Mouse (Mus musculus) liver, embryonic 12.5 days (tissue): ENCODE results near the gene Bpnt1. TPM values are rescaled to one million over a fixed set of nuclear protein-coding genes. Genes with fewer than 3 reads are reported as not detected.

Source experiments
- ATAC-seq: fragments of 200-750 bp; cut with Nextera tagmentation; 2 replicates; pipeline ENCODE4 v1.8.0; 2017; ENCODE audit warnings: moderate number of reproducible peaks, mild to moderate bottlenecking, moderate library complexity
- H3K27ac ChIP-seq: fragments of 300-500 bp; sonication (generic); 2 replicates; pipeline ENCODE4 v1.5.1; 2016; ENCODE audit warnings: mild to moderate bottlenecking
- H3K27me3 ChIP-seq: fragments of 300-500 bp; sonication (generic); replicated peaks from 2 replicates; pipeline ENCODE4 v1.6.1; 2016; ENCODE audit warnings: mild to moderate bottlenecking, moderate library complexity
- H3K36me3 ChIP-seq: fragments of 300-500 bp; sonication (generic); 2 replicates; pipeline ENCODE4 v1.6.1; 2016; ENCODE audit warnings: mild to moderate bottlenecking, moderate library complexity
- H3K4me1 ChIP-seq: fragments of 300-500 bp; sonication (generic); 2 replicates; pipeline ENCODE4 v1.6.1; 2016
- H3K4me2 ChIP-seq: fragments of 300-500 bp; sonication (generic); 2 replicates; pipeline ENCODE4 v1.6.1; 2016; ENCODE audit warnings: mild to moderate bottlenecking, moderate library complexity
- H3K4me3 ChIP-seq: fragments of 300-500 bp; sonication (generic); 2 replicates; pipeline ENCODE4 v1.5.1; 2016; ENCODE audit warnings: mild to moderate bottlenecking, moderate library complexity
- H3K9ac ChIP-seq: fragments of 300-500 bp; sonication (generic); 2 replicates; pipeline ENCODE4 v1.6.1; 2016; ENCODE audit warnings: mild to moderate bottlenecking, moderate library complexity
- H3K9me3 ChIP-seq: fragments of 300-500 bp; sonication (generic); replicated peaks from 2 replicates; pipeline ENCODE4 v1.6.1; 2016; ENCODE audit warnings: mild to moderate bottlenecking, moderate library complexity
- WGBS: fragments of 180-500 bp; shearing (Covaris S2); methylation state at CpG from one replicate; pipeline ENCODE4 v1.1.7; 2016; ENCODE audit not compliant: insufficient replicate concordance; 5-methylcytosine and 5-hydroxymethylcytosine counted together
- polyA plus RNA-seq: library from polyadenylated mRNA; unstranded; fragments of >200 nt; fragmentation: Nextera tagmentation; extraction: Ambion mirVana; gene quantifications from 2 replicates; pipeline ENCODE4 v1.2.1, GENCODE M21; 2016

The Bpnt1 gene
- polyA plus RNA-seq, 1 experiment from 2014 or later, result 19.2 TPM

GRCm38 (mm10) chr1:185362677-185363520 lies 30.9 kb downstream of the Bpnt1 start, which contains the start of gene Eprs:
Eprs (plus strand) TSS chr1:185363044.
- Histone ChIP-seq H3K36me3 (peaks cover 24% of the 10 kb centered on the region), H3K9ac (peak within 1 kb of the TSS; percentile 97), H3K4me3 (peak within 1 kb of the TSS; percentile 94), H3K4me2 (peak within 1 kb of the TSS; percentile 86), H3K9me3 (no peaks in the 10 kb centered on the region), H3K4me1 (peaks cover 42% of the 10 kb centered on the region), H3K27ac (peak within 1 kb of the TSS; percentile 95), H3K27me3 (no peaks in the 10 kb centered on the region)
- peak; percentile 95 for ATAC-seq
- under 1% methylated on average over 90 of the region's 92 CpGs for WGBS

DNA sequence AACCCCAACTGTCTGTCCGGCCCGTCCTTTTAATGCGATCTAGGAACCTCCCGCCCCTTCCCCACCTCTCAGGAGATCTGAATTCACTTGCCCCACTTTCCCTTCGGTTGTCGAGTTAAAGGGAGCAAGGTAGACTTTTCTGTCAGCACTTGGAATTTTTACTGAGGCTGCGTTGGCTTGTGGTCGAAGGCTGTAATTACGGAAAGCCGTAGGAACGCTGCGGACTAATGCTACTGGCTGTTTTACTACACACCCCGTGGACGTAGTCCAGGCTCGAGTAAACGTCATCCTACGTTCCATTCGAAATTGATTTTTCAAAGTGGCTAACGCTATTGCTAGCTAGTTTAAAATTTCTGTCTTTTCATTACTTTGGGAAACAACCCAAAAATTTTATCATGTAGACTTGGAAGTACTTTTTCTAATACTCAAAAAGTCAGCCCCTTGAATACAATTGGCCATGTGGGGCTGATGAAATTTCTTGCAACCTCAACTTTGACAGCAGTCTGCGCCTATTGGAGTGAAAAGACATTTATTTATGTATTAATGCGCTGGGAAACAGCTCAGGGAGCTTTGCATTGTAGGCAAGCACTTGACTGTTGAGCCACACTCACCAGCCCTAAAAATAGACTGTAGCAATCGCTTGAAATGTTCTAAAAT lies 31.7 kb downstream of the Bpnt1 start:
- H3K9ac ChIP-seq, result peak overlapping the region; percentile 97
- H3K4me2 ChIP-seq, result peak overlapping the region; percentile 86
- WGBS, result 2% methylated on average over 22 of the region's 22 CpGs
- no peaks in the 10 kb centered on the region for H3K9me3 ChIP-seq
- peaks cover 42% of the 10 kb centered on the region for H3K4me1 ChIP-seq
- peak; percentile 56 for ATAC-seq
- H3K27ac ChIP-seq, result peak overlapping the region; percentile 95
- H3K4me3 ChIP-seq, result peak overlapping the region; percentile 94
- H3K27me3 ChIP-seq, result no peaks in the 10 kb centered on the region
- H3K36me3 ChIP-seq, result peaks cover 28% of the 10 kb centered on the region

DNA sequence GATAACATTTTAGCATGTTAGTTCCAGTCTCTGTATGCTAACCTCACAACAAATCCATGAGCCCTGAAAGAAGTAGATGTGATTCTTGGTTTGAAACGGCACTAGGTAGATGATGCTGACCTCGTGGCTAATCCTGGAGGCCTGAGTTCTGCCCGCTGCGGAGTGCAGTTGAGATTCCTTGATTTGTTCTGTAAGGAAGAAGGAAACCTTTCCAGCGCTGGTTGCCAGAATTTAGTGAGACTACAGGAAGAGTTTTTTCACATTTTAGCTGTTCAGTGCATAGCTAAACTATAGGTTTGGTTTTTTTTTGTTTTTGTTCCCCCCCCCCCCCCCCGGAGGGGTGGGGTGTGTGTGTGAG lies 32.2 kb downstream of the Bpnt1 start:
- WGBS, result 28% methylated on average over 6 of the region's 6 CpGs
- H3K9me3 ChIP-seq, result no peaks in the 10 kb centered on the region
- peak overlapping the region; percentile 95; the same call in 1 of the 2 replicates for H3K27ac ChIP-seq
- no peak for ATAC-seq
- peaks cover 42% of the 10 kb centered on the region for H3K4me1 ChIP-seq
- H3K4me3 ChIP-seq, result peak overlapping the region; percentile 94
- peak overlapping the region; percentile 97 for H3K9ac ChIP-seq
- H3K4me2 ChIP-seq, result peak overlapping the region; percentile 86
- no peaks in the 10 kb centered on the region for H3K27me3 ChIP-seq
- H3K36me3 ChIP-seq, result peaks cover 32% of the 10 kb centered on the region

DNA sequence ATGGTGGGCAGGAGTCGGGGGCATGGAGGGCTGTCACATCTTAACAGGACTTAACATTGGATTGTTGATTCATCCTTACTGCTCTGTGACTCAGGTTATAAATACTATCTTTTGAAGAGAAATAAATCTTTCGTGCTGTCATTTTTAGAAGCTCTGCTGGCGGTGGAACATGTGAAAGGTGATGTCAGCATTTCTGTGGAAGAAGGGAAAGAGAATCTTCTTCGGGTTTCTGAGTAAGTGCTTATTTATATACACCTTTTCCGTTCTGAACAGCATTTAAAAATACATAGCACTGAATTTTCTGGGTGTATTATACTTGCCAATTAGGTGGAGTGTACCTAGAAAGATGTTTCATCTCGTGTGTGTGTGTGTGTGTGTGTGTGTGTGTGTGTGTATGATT lies 35.4 kb downstream of the Bpnt1 start:
- H3K9me3 ChIP-seq, result no peaks in the 10 kb centered on the region
- 80% methylated on average over 6 of the region's 6 CpGs for WGBS
- H3K9ac ChIP-seq, result no peak overlapping the region
- H3K4me3 ChIP-seq, result no peak overlapping the region
- H3K36me3 ChIP-seq, result peaks cover 61% of the 10 kb centered on the region
- no peak overlapping the region for H3K27ac ChIP-seq
- H3K4me1 ChIP-seq, result peaks cover 26% of the 10 kb centered on the region
- no peak overlapping the region for H3K4me2 ChIP-seq
- ATAC-seq, result no peak
- no peaks in the 10 kb centered on the region for H3K27me3 ChIP-seq

DNA sequence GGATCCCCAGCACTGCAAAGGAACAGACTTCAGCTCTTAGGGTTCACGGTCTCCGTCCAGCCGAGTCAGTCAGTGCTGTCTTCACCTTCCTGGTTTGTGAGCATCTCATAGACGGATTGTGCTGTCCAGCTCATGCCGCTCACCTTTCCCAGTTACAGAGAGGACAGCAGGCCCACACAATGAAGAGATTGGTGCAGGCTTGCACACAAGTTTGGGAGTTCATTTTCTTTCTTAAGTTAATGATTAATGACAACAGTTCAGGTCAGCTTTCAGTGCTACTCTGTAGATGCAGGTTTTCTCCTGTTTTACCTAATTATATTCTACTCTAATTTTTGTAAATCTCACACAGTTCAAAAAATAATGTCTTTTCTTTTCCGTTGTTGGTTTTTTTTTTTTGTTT lies 38.0 kb downstream of the Bpnt1 start:
- Histone ChIP-seq H3K36me3 (peaks cover 86% of the 10 kb centered on the region), H3K4me1 (peaks cover 15% of the 10 kb centered on the region), H3K27ac (no peak overlapping the region), H3K4me3 (no peak overlapping the region), H3K27me3 (no peaks in the 10 kb centered on the region), H3K9me3 (no peaks in the 10 kb centered on the region), H3K4me2 (no peak overlapping the region), H3K9ac (no peak overlapping the region)
- peak; percentile 33; the same call in 1 of the 2 replicates for ATAC-seq
- 88% methylated on average over 6 of the region's 6 CpGs for WGBS

- Histone ChIP-seq H3K4me3 (no peak overlapping the region), H3K36me3 (peaks cover 98% of the 10 kb centered on the region), H3K27ac (no peak overlapping the region), H3K9ac (no peak overlapping the region), H3K4me1 (no peaks in the 10 kb centered on the region), H3K27me3 (no peaks in the 10 kb centered on the region), H3K4me2 (no peak overlapping the region), H3K9me3 (no peaks in the 10 kb centered on the region)
- no peak for ATAC-seq
These were observed 44.4 kb downstream of the Bpnt1 start for GRCm38 (mm10) chr1:185376390-185376789.

DNA sequence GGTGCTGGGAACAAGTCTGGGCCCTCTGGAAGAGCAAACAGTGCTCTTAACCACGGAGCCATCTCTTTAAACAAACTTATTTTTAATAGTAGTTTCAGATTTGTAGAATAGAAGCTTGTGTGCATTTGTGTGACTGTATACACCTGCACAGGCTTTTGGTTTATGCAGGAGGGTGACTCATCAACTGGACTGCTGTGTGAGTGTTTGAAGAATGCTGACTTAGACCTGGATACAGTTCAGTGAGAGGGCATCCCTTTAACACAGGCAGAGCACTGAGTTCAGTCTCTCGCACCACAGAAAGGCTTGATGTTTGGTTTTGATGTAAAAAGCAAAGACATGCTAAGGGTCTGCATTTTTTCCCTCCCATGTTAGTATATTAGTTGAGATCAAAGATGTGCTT lies 45.5 kb downstream of the Bpnt1 start:
- Histone ChIP-seq H3K27me3 (no peaks in the 10 kb centered on the region), H3K4me3 (no peak overlapping the region), H3K4me1 (no peaks in the 10 kb centered on the region), H3K36me3 (peaks cover 96% of the 10 kb centered on the region), H3K9me3 (no peaks in the 10 kb centered on the region), H3K9ac (no peak overlapping the region), H3K4me2 (no peak overlapping the region), H3K27ac (no peak overlapping the region)
- no peak for ATAC-seq
- 82% methylated on average over 2 of the region's 2 CpGs for WGBS

DNA sequence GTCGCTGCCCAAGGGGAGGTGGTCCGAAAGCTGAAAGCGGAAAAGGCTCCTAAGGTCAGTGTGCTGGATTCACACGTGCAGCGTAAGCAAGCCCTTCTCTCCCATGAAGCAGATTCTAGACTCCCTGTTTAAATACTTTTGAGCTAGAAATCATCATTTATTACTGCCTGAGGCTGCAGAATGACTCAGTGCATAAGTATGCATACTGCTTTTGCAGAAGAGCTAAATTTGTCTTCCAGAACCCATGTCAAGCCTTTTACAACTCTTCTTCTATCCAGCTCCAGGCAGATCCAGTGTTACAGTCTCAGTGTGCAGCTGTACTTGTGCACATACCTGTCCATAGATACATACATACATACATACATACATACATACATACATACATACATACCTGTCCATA lies 69.7 kb downstream of the Bpnt1 start:
- Histone ChIP-seq H3K9me3 (no peaks in the 10 kb centered on the region), H3K36me3 (peaks cover 94% of the 10 kb centered on the region), H3K4me1 (no peaks in the 10 kb centered on the region), H3K4me3 (no peak overlapping the region), H3K9ac (no peak overlapping the region), H3K27me3 (no peaks in the 10 kb centered on the region), H3K27ac (no peak overlapping the region), H3K4me2 (no peak overlapping the region)
- 82% methylated on average over 5 of the region's 5 CpGs for WGBS
- ATAC-seq, result no peak

GRCm38 (mm10) chr1:185404021-185404420 lies 72.1 kb downstream of the Bpnt1 start:
- Histone ChIP-seq H3K4me3 (no peak overlapping the region), H3K27me3 (no peaks in the 10 kb centered on the region), H3K27ac (no peak overlapping the region), H3K4me2 (no peak overlapping the region), H3K4me1 (no peaks in the 10 kb centered on the region), H3K9me3 (no peaks in the 10 kb centered on the region), H3K9ac (no peak overlapping the region), H3K36me3 (peaks cover 95% of the 10 kb centered on the region)
- WGBS, result 31% methylated on average over 2 of the region's 2 CpGs
- no peak for ATAC-seq

DNA sequence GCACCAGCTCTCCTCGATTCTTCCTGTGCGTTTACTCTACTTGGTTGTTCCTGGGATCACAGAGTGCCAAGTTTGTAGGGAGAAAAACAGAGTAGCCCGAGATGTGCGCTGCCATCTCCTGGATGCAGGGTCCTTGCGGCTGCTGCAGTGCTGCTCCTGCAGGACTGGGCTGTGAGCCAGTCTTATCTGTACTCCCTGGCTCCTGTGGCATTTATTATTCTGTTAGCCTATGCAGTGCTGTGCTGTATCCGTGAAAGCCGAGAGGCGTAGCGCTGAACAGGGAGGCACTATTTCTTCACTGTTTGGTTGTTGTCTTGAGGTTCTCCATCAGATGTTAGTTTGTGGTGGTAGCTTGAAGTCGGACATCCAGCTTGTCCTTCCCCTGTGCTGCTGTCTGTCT lies 74.0 kb downstream of the Bpnt1 start:
- Histone ChIP-seq H3K4me1 (no peaks in the 10 kb centered on the region), H3K36me3 (peaks cover 94% of the 10 kb centered on the region), H3K9ac (no peak overlapping the region), H3K27ac (no peak overlapping the region), H3K4me3 (no peak overlapping the region), H3K9me3 (no peaks in the 10 kb centered on the region), H3K27me3 (no peaks in the 10 kb centered on the region), H3K4me2 (no peak overlapping the region)
- ATAC-seq, result 0 out of 2 replicates have a peak, but pooled peaks have one; percentile 30
- WGBS, result 89% methylated on average over 10 of the region's 10 CpGs
